ENCODE assay signal across 14 mouse cellular contexts in the genomic region with DNA sequence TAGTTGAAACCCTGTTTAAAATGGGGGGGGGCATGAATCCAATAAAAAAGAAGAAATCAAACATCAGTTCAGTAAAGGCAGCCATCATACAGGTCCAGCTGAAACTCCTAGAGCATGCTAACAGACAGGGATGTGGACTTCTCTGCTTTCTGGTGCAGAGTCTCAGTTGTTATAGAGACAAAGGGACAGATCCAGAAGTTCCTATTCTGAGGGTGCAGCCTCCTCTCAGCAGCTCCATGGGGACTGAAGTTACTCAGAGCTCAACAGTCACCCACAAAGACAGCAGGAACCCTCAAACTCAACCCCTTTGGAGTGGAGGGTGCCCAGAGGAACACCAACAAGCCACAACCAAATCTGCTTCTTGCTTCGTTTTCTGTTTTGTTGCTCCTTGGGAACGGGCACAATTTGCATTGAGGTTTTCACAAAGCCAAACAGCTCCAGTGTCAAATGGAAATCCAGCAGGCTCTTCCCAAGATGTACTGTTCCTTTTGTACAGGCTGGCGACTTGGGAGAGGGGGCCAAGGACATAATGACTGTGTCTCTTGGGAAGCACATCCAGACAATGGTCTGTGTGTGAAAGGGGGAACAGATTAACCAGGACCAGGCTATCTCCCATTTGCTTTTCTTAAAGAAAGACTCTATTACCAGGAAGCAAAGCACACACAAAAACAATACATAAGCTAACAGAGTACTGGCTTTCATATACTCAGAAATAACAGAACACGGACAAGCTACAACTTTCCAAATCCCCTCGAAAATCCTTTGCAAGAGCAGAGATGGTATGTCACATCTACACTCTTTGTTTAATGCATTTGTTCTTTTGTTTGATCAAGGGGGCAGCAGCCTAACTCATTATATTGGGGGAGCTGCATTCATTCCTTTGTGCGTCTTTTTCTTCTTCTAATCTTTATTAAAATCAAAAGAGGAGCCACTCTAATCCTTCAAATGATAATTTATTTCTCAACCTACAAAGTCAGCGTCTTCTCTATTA.
DNase-seq lines count a peak whose midpoint lies in the region; ATAC-seq and TF ChIP-seq lines count a peak whose summit lies in the region.
"Had no signal": no experiment of that assay in that cellular context is flagged by ENCODE, and none has a peak within 500 bp of the region (broad histone marks: within the 10 kb centered on the region; RNA-seq: fewer than 3 reads in every experiment).

No protein-coding gene starts in this region.

- H3K27me3 ChIP-seq in forebrain, postnatal 0 days (ENCODE audit: insufficient read depth, low read length), result no peaks in the 10 kb centered on the region
- H3K27me3 ChIP-seq in midbrain, embryonic 13.5 days, result no peaks in the 10 kb centered on the region
- H3K27me3 ChIP-seq in neural tube, embryonic 15.5 days (replicated peaks), result no peaks in the 10 kb centered on the region
- H3K27me3 ChIP-seq: intestine, embryonic 15.5 days had no signal

- H3K9ac ChIP-seq in forebrain, postnatal 0 days, result no peak overlapping the region
- no peak overlapping the region for H3K9ac ChIP-seq in midbrain, embryonic 13.5 days (replicated peaks)
- H3K9ac ChIP-seq in neural tube, embryonic 15.5 days (replicated peaks), result no peak overlapping the region
- H3K9ac ChIP-seq: intestine, embryonic 15.5 days had no signal

- TF ChIP-seq CTCF in forebrain, postnatal 0 days (IDR thresholded peaks at IDR 0.05; ENCODE audit: low read depth), result no peak

- H3K36me3 ChIP-seq in forebrain, postnatal 0 days (ENCODE audit: insufficient read depth), result no peaks in the 10 kb centered on the region
- no peaks in the 10 kb centered on the region for H3K36me3 ChIP-seq in midbrain, embryonic 13.5 days
- H3K36me3 ChIP-seq in neural tube, embryonic 15.5 days, result no peaks in the 10 kb centered on the region
- H3K36me3 ChIP-seq: intestine, embryonic 15.5 days had no signal

- DNase-seq in retina, embryonic 14.5 days (ENCODE audit: low spot score), result peak; percentile 14
- no peak for DNase-seq in retina, postnatal 1 day
- peak; percentile 41 for DNase-seq in forebrain, postnatal 0 days
- no peak for DNase-seq in layer of hippocampus, adult 18-20 months (ENCODE audit: low spot score in 2 of 2)
- DNase-seq in lung, postnatal 4 days, result no peak
- DNase-seq in lung, postnatal 25 days (ENCODE audit: low spot score), result no peak
- DNase-seq: cerebellum, postnatal 36 days; heart, postnatal 14 days; thymus, adult 18-20 months had no signal

- H3K9me3 ChIP-seq in forebrain, postnatal 0 days (ENCODE audit: low read length), result no peaks in the 10 kb centered on the region
- no peaks in the 10 kb centered on the region for H3K9me3 ChIP-seq in midbrain, embryonic 13.5 days
- no peaks in the 10 kb centered on the region for H3K9me3 ChIP-seq in neural tube, embryonic 15.5 days (replicated peaks)
- H3K9me3 ChIP-seq: intestine, embryonic 15.5 days had no signal

- H3K27ac ChIP-seq in forebrain, postnatal 0 days (ENCODE audit: low read depth, low read length), result 0 out of 2 replicates have a peak overlapping the region, but pooled peaks have one; percentile 29
- peak overlapping the region; percentile 81 for H3K27ac ChIP-seq in midbrain, embryonic 13.5 days
- peak overlapping the region; percentile 29 for H3K27ac ChIP-seq in neural tube, embryonic 15.5 days (replicated peaks)
- H3K27ac ChIP-seq: intestine, embryonic 15.5 days; kidney, postnatal 0 days; macrophage had no signal

- no peaks in the 10 kb centered on the region for H3K4me1 ChIP-seq in forebrain, postnatal 0 days (ENCODE audit: insufficient read depth)
- peaks cover 21% of the 10 kb centered on the region for H3K4me1 ChIP-seq in midbrain, embryonic 13.5 days (replicated peaks)
- peaks cover 6% of the 10 kb centered on the region; the same call in 1 of the 2 replicates for H3K4me1 ChIP-seq in neural tube, embryonic 15.5 days
- H3K4me1 ChIP-seq: intestine, embryonic 15.5 days had no signal

- 8% methylated on average over 7 of the region's 7 CpGs for WGBS in forebrain, postnatal 0 days
- 7% methylated on average over 7 of the region's 7 CpGs for WGBS in midbrain, embryonic 13.5 days
- 20% methylated on average over 7 of the region's 7 CpGs for WGBS in neural tube, embryonic 15.5 days

- no peak overlapping the region for H3K4me3 ChIP-seq in forebrain, postnatal 0 days (ENCODE audit: low read depth, low read length)
- no peak overlapping the region for H3K4me3 ChIP-seq in midbrain, embryonic 13.5 days (replicated peaks)
- no peak overlapping the region for H3K4me3 ChIP-seq in neural tube, embryonic 15.5 days (replicated peaks)
- H3K4me3 ChIP-seq: intestine, embryonic 15.5 days had no signal

- H3K4me2 ChIP-seq in forebrain, postnatal 0 days (ENCODE audit: low read depth), result no peak overlapping the region
- H3K4me2 ChIP-seq in midbrain, embryonic 13.5 days (replicated peaks), result no peak overlapping the region
- no peak overlapping the region for H3K4me2 ChIP-seq in neural tube, embryonic 15.5 days
- H3K4me2 ChIP-seq: intestine, embryonic 15.5 days had no signal

- ATAC-seq in forebrain, postnatal 0 days, result peak; percentile 43
- peak; percentile 77 for ATAC-seq in midbrain, embryonic 13.5 days
- no peak for ATAC-seq in neural tube, embryonic 15.5 days (ENCODE audit: low FRiP score)
- ATAC-seq: intestine, embryonic 15.5 days had no signal

Comparison
In these comparisons a context has a peak if more than half of its experiments do, and no peak if none do; other contexts are left out.
1. DNase-seq: peak in retina, embryonic 14.5 days (single experiment) and forebrain, postnatal 0 days (single experiment); none in retina, postnatal 1 day (single experiment), layer of hippocampus, adult 18-20 months (0 of 2), lung, postnatal 4 days (0 of 2) and lung, postnatal 25 days (single experiment).
2. H3K27ac ChIP-seq: peak in every context shown above with its lines; median percentile 81 in midbrain, embryonic 13.5 days; 29 in forebrain, postnatal 0 days; 29 in neural tube, embryonic 15.5 days.